8 mouse cellular contexts compared by ENCODE assay signal in the genomic region with DNA sequence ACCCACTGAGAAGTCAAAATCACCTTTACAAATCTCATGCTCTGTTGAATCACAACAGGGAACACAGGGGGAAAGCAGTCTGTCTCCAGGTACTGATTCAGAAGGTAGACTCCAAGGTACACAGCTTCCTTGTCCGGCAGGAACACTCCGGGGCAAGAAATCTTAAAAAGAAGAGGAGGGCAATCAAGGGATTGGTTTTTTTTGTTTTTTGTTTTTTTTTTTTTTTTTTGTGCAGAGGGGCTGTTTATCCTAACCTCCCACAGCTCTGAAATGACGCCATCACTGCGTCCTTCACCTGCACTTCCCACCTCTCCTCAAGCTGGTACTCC. TPM values are rescaled to one million over a fixed set of nuclear protein-coding genes. Genes with fewer than 3 reads are reported as not detected.
DNase-seq lines count a peak whose midpoint lies in the region; ATAC-seq and TF ChIP-seq lines count a peak whose summit lies in the region.

No protein-coding gene starts in this region.

- peak overlapping the region; percentile 95 for H3K4me2 ChIP-seq in embryonic facial prominence, embryonic 15.5 days (replicated peaks)
- H3K4me2 ChIP-seq in intestine, embryonic 15.5 days (replicated peaks): peak overlapping the region; percentile 89
- H3K4me2 ChIP-seq in neural tube, embryonic 12.5 days (replicated peaks): peak overlapping the region; percentile 89

- H3K36me3 ChIP-seq in liver, adult 2 months (ENCODE audit: control insufficient read depth, insufficient read depth, low read length): no peaks in the 10 kb centered on the region
- no peaks in the 10 kb centered on the region for H3K36me3 ChIP-seq in embryonic facial prominence, embryonic 15.5 days
- H3K36me3 ChIP-seq in intestine, embryonic 15.5 days: no peaks in the 10 kb centered on the region
- no peaks in the 10 kb centered on the region for H3K36me3 ChIP-seq in neural tube, embryonic 12.5 days

- H3K27me3 ChIP-seq in liver, adult 2 months (ENCODE audit: control insufficient read depth, insufficient read depth, low read length): no peaks in the 10 kb centered on the region
- no peaks in the 10 kb centered on the region for H3K27me3 ChIP-seq in embryonic facial prominence, embryonic 15.5 days
- no peaks in the 10 kb centered on the region for H3K27me3 ChIP-seq in intestine, embryonic 15.5 days (replicated peaks)
- H3K27me3 ChIP-seq in neural tube, embryonic 12.5 days (replicated peaks): no peaks in the 10 kb centered on the region; the same call in 1 of the 2 replicates

- TF ChIP-seq POLR2A in liver, adult 2 months (IDR thresholded peaks at IDR 0.05; ENCODE audit: extremely low read depth, insufficient read depth, low read length): no peak

- WGBS in liver, adult 2 months: 10% methylated on average over 4 of the region's 4 CpGs
- WGBS in embryonic facial prominence, embryonic 15.5 days: 0% methylated on average over 4 of the region's 4 CpGs
- WGBS in intestine, embryonic 15.5 days: 2% methylated on average over 4 of the region's 4 CpGs
- WGBS in neural tube, embryonic 12.5 days: 6% methylated on average over 4 of the region's 4 CpGs

- no peak for DNase-seq in liver, adult 2 months (ENCODE audit: extremely low read depth, low read depth, low spot score)
- no peak for DNase-seq in liver
- no peak for DNase-seq in thymus, adult 18-20 months
- no peak for DNase-seq in cerebellum, postnatal 4 days (ENCODE audit: low spot score in 2 of 2)
- no peak for DNase-seq in adrenal gland, adult (ENCODE audit: inconsistent age in 2 of 2, low spot score in 1 of 2)

- 0 out of 2 replicates have a peak, but pooled peaks cover 4% of the 10 kb centered on the region for H3K79me2 ChIP-seq in liver, adult 2 months (ENCODE audit: control insufficient read depth, insufficient read depth, low read length)

- H3K27ac ChIP-seq in liver, adult 2 months (replicated peaks; ENCODE audit: insufficient read depth, low read depth, low read length): no peak overlapping the region
- H3K27ac ChIP-seq in embryonic facial prominence, embryonic 15.5 days (replicated peaks): no peak overlapping the region
- 0 out of 2 replicates have a peak overlapping the region, but pooled peaks have one; percentile 77 for H3K27ac ChIP-seq in intestine, embryonic 15.5 days
- H3K27ac ChIP-seq in neural tube, embryonic 12.5 days: no peak overlapping the region

- H3K4me1 ChIP-seq in liver, adult 2 months (ENCODE audit: control insufficient read depth, insufficient read depth, low read length): peaks cover 9% of the 10 kb centered on the region; the same call in 1 of the 2 replicates
- peaks cover 7% of the 10 kb centered on the region for H3K4me1 ChIP-seq in embryonic facial prominence, embryonic 15.5 days
- H3K4me1 ChIP-seq in intestine, embryonic 15.5 days (replicated peaks): 0 out of 2 replicates have a peak, but pooled peaks cover 10% of the 10 kb centered on the region
- H3K4me1 ChIP-seq in neural tube, embryonic 12.5 days: peaks cover 11% of the 10 kb centered on the region

- ATAC-seq in embryonic facial prominence, embryonic 15.5 days (ENCODE audit: insufficient number of reproducible peaks, low FRiP score, low TSS enrichment, low read depth): no peak
- ATAC-seq in intestine, embryonic 15.5 days: peak; percentile 16; the same call in 1 of the 2 replicates
- no peak for ATAC-seq in neural tube, embryonic 12.5 days (ENCODE audit: low FRiP score, low read depth)

- H3K9ac ChIP-seq in liver, adult 2 months (ENCODE audit: low read depth, low read length): no peak overlapping the region
- peak overlapping the region; percentile 66; the same call in 1 of the 2 replicates for H3K9ac ChIP-seq in embryonic facial prominence, embryonic 15.5 days
- H3K9ac ChIP-seq in intestine, embryonic 15.5 days: peak overlapping the region; percentile 77; the same call in 1 of the 2 replicates
- H3K9ac ChIP-seq in neural tube, embryonic 12.5 days: peak overlapping the region; percentile 88

- H3K4me3 ChIP-seq in liver, adult 2 months (ENCODE audit: insufficient read depth, low read depth, low read length): peak overlapping the region; percentile 80
- peak overlapping the region; percentile 79 for H3K4me3 ChIP-seq in embryonic facial prominence, embryonic 15.5 days (replicated peaks)
- peak overlapping the region; percentile 85 for H3K4me3 ChIP-seq in intestine, embryonic 15.5 days (replicated peaks)
- peak overlapping the region; percentile 85 for H3K4me3 ChIP-seq in neural tube, embryonic 12.5 days

- no peaks in the 10 kb centered on the region for H3K9me3 ChIP-seq in embryonic facial prominence, embryonic 15.5 days (replicated peaks)
- H3K9me3 ChIP-seq in intestine, embryonic 15.5 days: no peaks in the 10 kb centered on the region
- H3K9me3 ChIP-seq in neural tube, embryonic 12.5 days: no peaks in the 10 kb centered on the region

- TF ChIP-seq CTCF in liver, adult 2 months (IDR thresholded peaks at IDR 0.05; ENCODE audit: low read depth, low read length): no peak

RNA-seq across cellular contexts. Expression of gene Plpp6, which starts 0.3 kb away (rescaled TPM):
- 6.9 and 7.2 TPM in 2 replicates for total RNA-seq in liver, adult 2 months (2014; rRNA removed)
- 8.3 and 9.4 TPM in 2 replicates for polyA plus RNA-seq in liver, adult 2 months (2012; rRNA removed)
- polyA plus RNA-seq in embryonic facial prominence, embryonic 15.5 days (2015; fragmentation: Nextera tagmentation; extraction: Ambion mirVana): 7.3 and 9.1 TPM in 2 replicates
- 12.3 and 12.6 TPM in 2 replicates for polyA plus RNA-seq in intestine, embryonic 15.5 days (2015; fragmentation: Nextera tagmentation; extraction: Ambion mirVana)
- polyA plus RNA-seq in neural tube, embryonic 12.5 days (2016; fragmentation: Nextera tagmentation; extraction: Ambion mirVana): 9.5 and 10.7 TPM in 2 replicates

RNA-seq across cellular contexts. Expression of gene 4430402I18Rik, which starts 4.1 kb away (rescaled TPM):
- 1.8 and 1.9 TPM in 2 replicates for total RNA-seq in liver, adult 2 months (2014; rRNA removed)
- polyA plus RNA-seq in liver, adult 2 months (2012; rRNA removed): 2.8 and 3.4 TPM in 2 replicates
- 2.4 and 3.6 TPM in 2 replicates for polyA plus RNA-seq in embryonic facial prominence, embryonic 15.5 days (2015; fragmentation: Nextera tagmentation; extraction: Ambion mirVana)
- 1.1 and 1.2 TPM in 2 replicates for polyA plus RNA-seq in intestine, embryonic 15.5 days (2015; fragmentation: Nextera tagmentation; extraction: Ambion mirVana)
- polyA plus RNA-seq in neural tube, embryonic 12.5 days (2016; fragmentation: Nextera tagmentation; extraction: Ambion mirVana): 0.33 and 0.39 TPM in 2 replicates

RNA-seq across cellular contexts. Expression of gene Cdc37l1, which starts 26.7 kb away (rescaled TPM):
- 33.5 and 37.3 TPM in 2 replicates for total RNA-seq in liver, adult 2 months (2014; rRNA removed)
- 6.8 and 8.6 TPM in 2 replicates for polyA plus RNA-seq in liver, adult 2 months (2012; rRNA removed)
- 37.1 and 38.6 TPM in 2 replicates for polyA plus RNA-seq in embryonic facial prominence, embryonic 15.5 days (2015; fragmentation: Nextera tagmentation; extraction: Ambion mirVana)
- 29.7 and 29.9 TPM in 2 replicates for polyA plus RNA-seq in intestine, embryonic 15.5 days (2015; fragmentation: Nextera tagmentation; extraction: Ambion mirVana)
- polyA plus RNA-seq in neural tube, embryonic 12.5 days (2016; fragmentation: Nextera tagmentation; extraction: Ambion mirVana): 55.4 and 57.7 TPM in 2 replicates
